Mouse (Mus musculus): ENCODE data around the gene Borcs5.

Gene Borcs5

DNA sequence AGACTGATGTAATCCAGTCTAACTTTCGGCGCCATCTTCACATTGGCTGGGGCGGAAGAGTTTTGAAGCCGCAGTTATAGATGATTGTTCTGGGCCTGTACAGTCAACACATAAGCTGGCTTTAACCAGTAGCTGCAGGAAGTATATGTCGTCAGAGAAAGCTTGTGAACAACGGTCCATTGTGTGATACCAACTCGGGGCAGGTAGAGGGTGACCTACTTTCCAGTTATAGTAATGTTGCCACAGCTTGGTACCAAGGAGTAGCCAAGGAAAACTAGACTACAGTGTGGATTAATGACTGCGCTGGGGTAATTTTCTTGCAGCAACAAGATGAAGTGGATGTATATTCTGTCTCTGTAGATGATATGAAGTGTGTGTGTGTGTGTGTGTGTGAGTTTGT is 5.8 kb upstream of the Borcs5 start:
- TF ChIP-seq POU5F1 (IDR thresholded peaks at IDR 0.05; ENCODE audit: borderline replicate concordance, low read length) (no peak), NANOG (IDR thresholded peaks at IDR 0.05; ENCODE audit: borderline replicate concordance, low read length) (no peak), CTCF (conservative IDR thresholded peaks at IDR 0.05; ENCODE audit: low read length) (no peak)
- peaks cover 31% of the 10 kb centered on the region for H3K27me3 ChIP-seq (ENCODE audit: insufficient read depth, low read length)
- peaks cover 13% of the 10 kb centered on the region for H3K4me1 ChIP-seq (replicated peaks; ENCODE audit: low read depth, low read length)
- no peak overlapping the region for H3K4me3 ChIP-seq (replicated peaks; ENCODE audit: low read length)
- H3K36me3 ChIP-seq (ENCODE audit: insufficient read depth, low read length): no peaks in the 10 kb centered on the region
- H3K9me3 ChIP-seq (ENCODE audit: low read length): no peaks in the 10 kb centered on the region

DNA sequence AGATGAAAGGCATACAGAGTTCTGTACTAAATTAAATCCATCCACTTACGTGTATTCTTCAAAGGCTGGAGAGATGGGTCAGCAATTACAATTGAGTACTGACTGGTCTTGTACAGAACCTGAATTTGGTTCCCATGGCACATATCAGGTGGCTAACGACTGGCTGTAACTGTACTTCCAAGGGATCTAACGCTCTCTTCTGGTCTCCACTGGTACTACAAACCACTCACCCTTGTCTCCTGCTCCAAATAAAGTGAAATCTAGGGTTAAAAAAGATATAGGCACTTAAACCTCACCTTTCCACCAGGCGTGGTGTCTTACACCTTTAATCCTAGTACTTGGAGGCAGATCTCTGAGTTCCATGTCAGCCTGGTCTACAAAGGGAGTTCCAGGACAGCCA is 2.8 kb upstream of the Borcs5 start:
- H3K9me3 ChIP-seq (ENCODE audit: low read length): no peaks in the 10 kb centered on the region
- H3K4me3 ChIP-seq (replicated peaks; ENCODE audit: low read length): no peak overlapping the region
- H3K27me3 ChIP-seq (ENCODE audit: insufficient read depth, low read length): peaks cover 25% of the 10 kb centered on the region
- no peak for TF ChIP-seq POU5F1 (IDR thresholded peaks at IDR 0.05; ENCODE audit: borderline replicate concordance, low read length)
- peak; percentile 39 for TF ChIP-seq CTCF (conservative IDR thresholded peaks at IDR 0.05; ENCODE audit: low read length)
- H3K4me1 ChIP-seq (replicated peaks; ENCODE audit: low read depth, low read length): peaks cover 13% of the 10 kb centered on the region
- no peaks in the 10 kb centered on the region for H3K36me3 ChIP-seq (ENCODE audit: insufficient read depth, low read length)

DNA sequence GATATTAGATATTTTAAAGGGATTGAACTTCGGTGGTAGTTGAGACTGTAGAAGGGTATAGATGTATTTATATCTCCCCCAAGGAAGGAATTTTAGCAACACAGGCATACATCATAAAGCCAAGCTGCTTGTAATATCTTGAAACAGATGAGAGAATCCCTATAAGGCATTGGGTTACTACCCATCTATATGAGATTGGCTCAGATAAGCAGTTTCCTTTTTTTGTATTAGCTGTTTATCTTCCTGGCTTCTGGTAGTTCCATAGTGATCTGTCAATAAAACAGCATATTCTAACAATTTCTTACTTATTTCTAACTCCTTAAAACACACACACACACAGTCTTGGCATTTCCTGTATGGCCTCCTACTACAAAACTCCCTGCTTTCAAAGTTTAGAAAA is 590 bp downstream of the Borcs5 start:
- Histone ChIP-seq H3K36me3 (ENCODE audit: insufficient read depth, low read length) (peaks cover 5% of the 10 kb centered on the region), H3K4me3 (replicated peaks; ENCODE audit: low read length) (no peak overlapping the region), H3K27me3 (ENCODE audit: insufficient read depth, low read length) (no peaks in the 10 kb centered on the region), H3K4me1 (replicated peaks; ENCODE audit: low read depth, low read length) (peaks cover 17% of the 10 kb centered on the region), H3K9me3 (ENCODE audit: low read length) (no peaks in the 10 kb centered on the region)
- TF ChIP-seq CTCF (conservative IDR thresholded peaks at IDR 0.05; ENCODE audit: low read length): no peak
- no peak for TF ChIP-seq POU5F1 (IDR thresholded peaks at IDR 0.05; ENCODE audit: borderline replicate concordance, low read length)
- TF ChIP-seq NANOG (IDR thresholded peaks at IDR 0.05; ENCODE audit: borderline replicate concordance, low read length): no peak

GRCm38 (mm10) chr6:134640485-134641475 is 1.5 kb downstream of the Borcs5 start:
- no peaks in the 10 kb centered on the region for H3K9me3 ChIP-seq (ENCODE audit: low read length)
- TF ChIP-seq CTCF (conservative IDR thresholded peaks at IDR 0.05; ENCODE audit: low read length) (no peak; the same call in 1 of the 2 replicates), NANOG (IDR thresholded peaks at IDR 0.05; ENCODE audit: borderline replicate concordance, low read length) (no peak), POU5F1 (IDR thresholded peaks at IDR 0.05; ENCODE audit: borderline replicate concordance, low read length) (no peak)
- H3K4me1 ChIP-seq (replicated peaks; ENCODE audit: low read depth, low read length): peaks cover 17% of the 10 kb centered on the region
- H3K36me3 ChIP-seq (ENCODE audit: insufficient read depth, low read length): peaks cover 14% of the 10 kb centered on the region
- H3K27me3 ChIP-seq (ENCODE audit: insufficient read depth, low read length): no peaks in the 10 kb centered on the region
- peak overlapping the region; percentile 97 for H3K4me3 ChIP-seq (replicated peaks; ENCODE audit: low read length)

GRCm38 (mm10) chr6:134641738-134642446 is 2.6 kb downstream of the Borcs5 start:
- Histone ChIP-seq H3K4me3 (replicated peaks; ENCODE audit: low read length) (peak overlapping the region; percentile 97), H3K4me1 (replicated peaks; ENCODE audit: low read depth, low read length) (peaks cover 18% of the 10 kb centered on the region), H3K36me3 (ENCODE audit: insufficient read depth, low read length) (peaks cover 19% of the 10 kb centered on the region), H3K27me3 (ENCODE audit: insufficient read depth, low read length) (no peaks in the 10 kb centered on the region), H3K9me3 (ENCODE audit: low read length) (no peaks in the 10 kb centered on the region)
- TF ChIP-seq NANOG (IDR thresholded peaks at IDR 0.05; ENCODE audit: borderline replicate concordance, low read length): no peak
- TF ChIP-seq POU5F1 (IDR thresholded peaks at IDR 0.05; ENCODE audit: borderline replicate concordance, low read length): no peak
- no peak for TF ChIP-seq CTCF (conservative IDR thresholded peaks at IDR 0.05; ENCODE audit: low read length)

DNA sequence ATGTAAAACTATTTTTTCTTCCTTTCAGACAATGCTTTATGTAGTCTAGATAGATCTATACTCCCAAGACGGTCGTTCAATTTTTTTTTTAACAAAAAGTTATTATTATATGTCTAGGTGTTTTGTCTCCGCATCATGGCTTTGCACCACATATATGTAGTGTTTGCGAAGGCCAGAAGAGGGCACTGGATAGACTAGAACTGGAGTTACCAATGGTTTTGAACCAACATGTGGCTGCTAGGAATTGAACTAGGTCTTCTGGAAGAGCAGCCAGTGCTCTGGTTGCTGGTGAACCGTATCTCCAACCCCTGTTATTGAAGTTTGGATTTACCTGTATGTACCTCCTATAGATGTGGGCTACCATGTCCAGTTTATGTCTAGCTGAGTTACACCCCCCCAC is 4.0 kb downstream of the Borcs5 start:
- H3K4me1 ChIP-seq (replicated peaks; ENCODE audit: low read depth, low read length): peaks cover 32% of the 10 kb centered on the region
- H3K36me3 ChIP-seq (ENCODE audit: insufficient read depth, low read length): peaks cover 19% of the 10 kb centered on the region
- H3K9me3 ChIP-seq (ENCODE audit: low read length): no peaks in the 10 kb centered on the region
- no peak overlapping the region for H3K4me3 ChIP-seq (replicated peaks; ENCODE audit: low read length)
- TF ChIP-seq POU5F1 (IDR thresholded peaks at IDR 0.05; ENCODE audit: borderline replicate concordance, low read length) (no peak), NANOG (IDR thresholded peaks at IDR 0.05; ENCODE audit: borderline replicate concordance, low read length) (no peak), CTCF (conservative IDR thresholded peaks at IDR 0.05; ENCODE audit: low read length) (peak; percentile 23)
- no peaks in the 10 kb centered on the region for H3K27me3 ChIP-seq (ENCODE audit: insufficient read depth, low read length)

GRCm38 (mm10) chr6:134646835-134647234 is 7.5 kb downstream of the Borcs5 start:
- peaks cover 27% of the 10 kb centered on the region for H3K4me1 ChIP-seq (replicated peaks; ENCODE audit: low read depth, low read length)
- no peak for TF ChIP-seq POU5F1 (IDR thresholded peaks at IDR 0.05; ENCODE audit: borderline replicate concordance, low read length)
- no peak for TF ChIP-seq NANOG (IDR thresholded peaks at IDR 0.05; ENCODE audit: borderline replicate concordance, low read length)
- TF ChIP-seq CTCF (conservative IDR thresholded peaks at IDR 0.05; ENCODE audit: low read length): no peak
- H3K27me3 ChIP-seq (ENCODE audit: insufficient read depth, low read length): no peaks in the 10 kb centered on the region
- no peak overlapping the region for H3K4me3 ChIP-seq (replicated peaks; ENCODE audit: low read length)
- H3K9me3 ChIP-seq (ENCODE audit: low read length): no peaks in the 10 kb centered on the region
- H3K36me3 ChIP-seq (ENCODE audit: insufficient read depth, low read length): peaks cover 19% of the 10 kb centered on the region

DNA sequence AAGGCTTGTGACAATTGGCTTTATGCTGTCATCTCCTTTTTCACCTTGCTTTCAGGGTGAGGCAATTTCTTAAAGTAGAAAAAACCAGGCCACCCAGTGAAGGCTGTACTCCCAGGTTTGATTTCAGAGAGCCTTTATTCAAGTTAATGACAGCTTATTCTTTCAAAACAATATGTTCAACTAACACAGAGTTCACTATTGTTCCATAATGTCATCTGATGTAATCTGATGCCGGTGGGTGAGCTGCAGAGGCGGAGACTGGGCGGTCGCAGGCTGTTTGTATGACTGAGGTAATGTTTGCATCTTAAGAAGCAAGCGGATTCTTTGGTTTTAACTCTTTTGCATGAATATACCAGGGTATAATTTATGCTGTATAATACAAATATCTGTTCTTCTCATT is 8.3 kb downstream of the Borcs5 start:
- H3K4me1 ChIP-seq (replicated peaks; ENCODE audit: low read depth, low read length): peaks cover 19% of the 10 kb centered on the region
- no peaks in the 10 kb centered on the region for H3K27me3 ChIP-seq (ENCODE audit: insufficient read depth, low read length)
- H3K4me3 ChIP-seq (replicated peaks; ENCODE audit: low read length): no peak overlapping the region
- H3K36me3 ChIP-seq (ENCODE audit: insufficient read depth, low read length): peaks cover 19% of the 10 kb centered on the region
- TF ChIP-seq CTCF (conservative IDR thresholded peaks at IDR 0.05; ENCODE audit: low read length): no peak
- no peak for TF ChIP-seq NANOG (IDR thresholded peaks at IDR 0.05; ENCODE audit: borderline replicate concordance, low read length)
- no peak for TF ChIP-seq POU5F1 (IDR thresholded peaks at IDR 0.05; ENCODE audit: borderline replicate concordance, low read length)
- H3K9me3 ChIP-seq (ENCODE audit: low read length): no peaks in the 10 kb centered on the region

Measured in E14TG2a.4 (cell line).